Mouse (Mus musculus): ENCODE data around the gene Gfpt1. TPM values are rescaled to one million over a fixed set of nuclear protein-coding genes. Genes with fewer than 3 reads are reported as not detected.

Gfpt1 gene
- total RNA-seq, 2 experiments from 2014 or later = 14.8 to 17.7 TPM

GRCm38 (mm10) chr6:87123973-87124372, 81.3 kb downstream of the Gfpt1 start:
- no peak for DNase-seq (ENCODE audit: low spot score)
- intact Hi-C loops (cut with DNase I) = no loop called here

- intact Hi-C loops (cut with DNase I) = no loop called here
Measured at GRCm38 (mm10) chr6:87127049-87127753, 84.6 kb downstream of the Gfpt1 start.

GRCm38 (mm10) chr6:87129861-87130260, 87.2 kb downstream of the Gfpt1 start:
- DNase-seq (ENCODE audit: low spot score) = no peak
- intact Hi-C loops (cut with DNase I) = no loop called here

More at GRCm38 (mm10) chr6:87127049-87127753, 84.6 kb downstream of the Gfpt1 start:
- no peak for DNase-seq (ENCODE audit: low spot score)

GRCm38 (mm10) chr6:87130628-87131027, 88.0 kb downstream of the Gfpt1 start:
- intact Hi-C loops (cut with DNase I) = no loop called here
- no peak for DNase-seq (ENCODE audit: low spot score)

GRCm38 (mm10) chr6:87131078-87131477, 88.4 kb downstream of the Gfpt1 start:
- intact Hi-C loops (cut with DNase I) = no loop called here
- no peak for DNase-seq (ENCODE audit: low spot score)

GRCm38 (mm10) chr6:87133520-87133919, 90.9 kb downstream of the Gfpt1 start:
- DNase-seq (ENCODE audit: low spot score) = no peak
- intact Hi-C loops (cut with DNase I) = no loop called here

- intact Hi-C loops (cut with DNase I) = no loop called here
- no peak for DNase-seq (ENCODE audit: low spot score)
Measured at GRCm38 (mm10) chr6:87133966-87134546, 91.4 kb downstream of the Gfpt1 start.

GRCm38 (mm10) chr6:87138479-87138878, 95.8 kb downstream of the Gfpt1 start:
- intact Hi-C loops (cut with DNase I) = no loop called here
- DNase-seq (ENCODE audit: low spot score) = no peak

- intact Hi-C loops (cut with DNase I) = no loop called here
- DNase-seq (ENCODE audit: low spot score) = no peak
Measured at GRCm38 (mm10) chr6:87139796-87140553, 97.3 kb downstream of the Gfpt1 start.

Other genes with a start within 250 kb of the Gfpt1 start
- gene Anxa4, start 249.3 kb upstream of the Gfpt1 start, total RNA-seq (2021) = 10 to 100 TPM; 30.1 to 31.5 TPM
- gene Aak1, start 193.3 kb upstream of the Gfpt1 start, total RNA-seq (2021) = 10 to 100 TPM; 75.4 to 89.1 TPM
- 10 to 100 TPM; 68.6 to 72.6 TPM for gene Nfu1, start 33.6 kb upstream of the Gfpt1 start, total RNA-seq (2021)
- not detected for gene D6Ertd527e, start 61.9 kb downstream of the Gfpt1 start, total RNA-seq (2021)

Measured in heart, postnatal 25 days (tissue).